Mouse (Mus musculus) embryonic facial prominence, embryonic 13.5 days (tissue): ENCODE measurements around the gene Gzmm. TPM values are rescaled to one million over a fixed set of nuclear protein-coding genes. Genes with fewer than 3 reads are reported as not detected.

ENCODE experiments used
- ATAC-seq: fragments of 200-750 bp; cut with Nextera tagmentation; 2 replicates; pipeline ENCODE4 v1.8.0; 2017; ENCODE audit warnings: low read depth; ENCODE audit not compliant: insufficient number of reproducible peaks, insufficient read depth, low FRiP score, low TSS enrichment
- H3K27ac ChIP-seq: fragments of 300-500 bp; sonication (generic); 2 replicates; pipeline ENCODE4 v1.5.1; 2015; ENCODE audit warnings: moderate library complexity, mild to moderate bottlenecking, inconsistent platforms
- H3K27me3 ChIP-seq: fragments of 300-500 bp; sonication (generic); 2 replicates; pipeline ENCODE4 v1.6.1; 2015; ENCODE audit warnings: mild to moderate bottlenecking, inconsistent platforms
- H3K36me3 ChIP-seq: fragments of 300-500 bp; sonication (generic); 2 replicates; pipeline ENCODE4 v1.6.1; 2015; ENCODE audit warnings: mild to moderate bottlenecking, inconsistent platforms
- H3K4me1 ChIP-seq: fragments of 300-500 bp; sonication (generic); 2 replicates; pipeline ENCODE4 v1.6.1; 2015; ENCODE audit warnings: inconsistent platforms
- H3K4me2 ChIP-seq: fragments of 300-500 bp; sonication (generic); 2 replicates; pipeline ENCODE4 v1.6.1; 2015; ENCODE audit warnings: moderate library complexity, mild to moderate bottlenecking, inconsistent platforms
- H3K4me3 ChIP-seq: fragments of 300-500 bp; sonication (generic); 2 replicates; pipeline ENCODE4 v1.5.1; 2015; ENCODE audit warnings: mild to moderate bottlenecking, inconsistent platforms
- H3K9ac ChIP-seq: fragments of 300-500 bp; sonication (generic); 2 replicates; pipeline ENCODE4 v1.6.1; 2015; ENCODE audit warnings: mild to moderate bottlenecking, inconsistent platforms
- H3K9me3 ChIP-seq: fragments of 300-500 bp; sonication (generic); 2 replicates; pipeline ENCODE4 v1.6.1; 2016; ENCODE audit warnings: inconsistent platforms
- WGBS: fragments of 180-500 bp; shearing (Covaris S2); methylation state at CpG from one replicate; pipeline ENCODE4 v1.1.7; 2015; ENCODE audit warnings: mixed read lengths; 5-methylcytosine and 5-hydroxymethylcytosine counted together
- polyA plus RNA-seq: library from polyadenylated mRNA; unstranded; fragments of >200 nt; fragmentation: Nextera tagmentation; extraction: Ambion mirVana; gene quantifications from 2 replicates; pipeline ENCODE4 v1.2.1, GENCODE M21; 2015

The Gzmm gene
- polyA plus RNA-seq, 1 experiment from 2014 or later, result 0.84 TPM

DNA sequence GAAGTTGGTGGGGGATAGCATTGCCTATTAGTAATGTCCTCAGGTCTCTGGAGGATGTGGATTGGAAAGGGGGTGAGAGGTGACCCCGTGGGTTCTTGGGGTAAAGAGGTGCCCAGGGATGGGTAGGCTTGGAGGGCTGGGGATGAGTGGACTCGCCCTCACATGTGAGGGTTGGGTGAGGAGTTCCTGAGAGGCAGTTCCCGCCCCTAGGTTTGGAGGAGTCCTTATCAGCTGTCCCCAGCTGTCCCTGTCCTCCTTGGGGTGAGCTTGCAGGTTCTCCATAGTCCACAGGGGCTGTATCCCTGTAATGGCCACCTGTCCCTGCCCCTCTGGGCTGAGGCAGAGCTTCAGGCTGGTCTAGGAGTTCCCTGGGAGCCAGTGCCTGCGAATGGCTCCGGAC, 17.1 kb downstream of the Gzmm start:
- Histone ChIP-seq H3K9me3 (no peaks in the 10 kb centered on the region), H3K9ac (peak overlapping the region; percentile 93), H3K27me3 (no peaks in the 10 kb centered on the region), H3K27ac (no peak overlapping the region), H3K4me1 (peaks cover 33% of the 10 kb centered on the region), H3K4me2 (peak overlapping the region; percentile 99), H3K4me3 (peak overlapping the region; percentile 79), H3K36me3 (peaks cover 46% of the 10 kb centered on the region)
- no peak for ATAC-seq
- WGBS, result 85% methylated on average over 5 of the region's 5 CpGs

DNA sequence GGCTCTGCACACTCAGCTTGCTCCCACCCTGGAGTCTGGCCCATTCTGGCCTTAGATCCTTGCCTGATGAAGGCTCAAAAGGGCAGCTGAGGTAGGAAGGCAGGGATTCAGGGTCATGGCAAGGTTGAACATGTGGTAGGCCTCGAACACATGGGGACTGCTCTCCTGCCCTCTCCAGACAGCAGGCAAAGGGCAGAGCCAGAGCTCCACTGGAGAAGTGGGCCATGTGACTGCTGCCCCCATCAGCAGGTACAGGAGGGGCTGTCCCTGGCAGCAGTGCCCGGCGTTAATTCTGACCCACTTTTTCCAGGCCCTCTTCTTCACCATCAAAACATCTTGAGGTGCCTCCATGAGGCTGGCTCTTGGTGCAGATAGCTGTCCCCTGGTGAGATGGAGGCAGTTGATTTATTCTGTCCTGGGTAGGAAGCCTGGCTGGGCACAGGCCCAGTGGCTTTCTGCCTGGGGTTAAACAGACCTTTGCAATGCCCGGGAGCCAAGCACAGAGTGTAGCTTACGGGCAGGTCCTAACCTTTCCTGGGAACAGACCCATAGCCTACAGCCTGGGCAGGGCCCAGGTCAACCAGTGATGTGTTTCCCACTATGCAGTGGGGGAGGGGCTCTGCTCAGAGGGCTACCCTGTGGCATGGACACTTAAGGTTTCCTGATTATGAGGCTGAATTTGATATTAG, 17.7 kb downstream of the Gzmm start:
- Histone ChIP-seq H3K27me3 (no peaks in the 10 kb centered on the region), H3K9ac (peak overlapping the region; percentile 93), H3K4me2 (peak overlapping the region; percentile 99), H3K4me1 (peaks cover 29% of the 10 kb centered on the region), H3K27ac (no peak overlapping the region), H3K36me3 (peaks cover 52% of the 10 kb centered on the region), H3K4me3 (peak overlapping the region; percentile 79; the same call in 1 of the 2 replicates), H3K9me3 (no peaks in the 10 kb centered on the region)
- ATAC-seq, result no peak
- WGBS, result 87% methylated on average over 5 of the region's 5 CpGs

DNA sequence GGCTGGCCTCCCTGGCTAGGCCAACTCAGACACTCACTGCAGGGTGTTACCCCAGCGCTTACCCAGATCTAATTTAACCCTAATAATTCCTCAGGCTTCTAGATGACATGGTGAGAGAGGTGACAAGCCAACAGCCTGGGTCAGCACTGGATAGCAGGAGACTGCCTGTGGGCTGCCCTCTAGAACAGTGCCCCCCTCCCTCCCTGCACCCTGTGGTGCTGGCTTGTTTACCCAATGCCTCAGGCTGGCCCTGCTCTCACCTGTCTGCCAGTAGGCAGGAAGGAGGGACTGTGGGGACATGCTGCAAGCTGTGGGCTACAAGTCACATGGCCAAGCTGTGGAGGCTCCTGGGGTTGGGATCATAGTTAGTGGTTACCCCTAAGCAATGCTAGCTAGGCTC, 18.3 kb downstream of the Gzmm start:
- WGBS, result 85% methylated on average over 1 of the region's 1 CpGs
- H3K27me3 ChIP-seq, result no peaks in the 10 kb centered on the region
- no peak overlapping the region for H3K27ac ChIP-seq
- 0 out of 2 replicates have a peak overlapping the region, but pooled peaks have one; percentile 9 for H3K4me2 ChIP-seq
- H3K9ac ChIP-seq, result peak overlapping the region; percentile 93; the same call in 1 of the 2 replicates
- no peak for ATAC-seq
- no peak overlapping the region for H3K4me3 ChIP-seq
- peaks cover 29% of the 10 kb centered on the region for H3K4me1 ChIP-seq
- no peaks in the 10 kb centered on the region for H3K9me3 ChIP-seq
- H3K36me3 ChIP-seq, result peaks cover 58% of the 10 kb centered on the region

DNA sequence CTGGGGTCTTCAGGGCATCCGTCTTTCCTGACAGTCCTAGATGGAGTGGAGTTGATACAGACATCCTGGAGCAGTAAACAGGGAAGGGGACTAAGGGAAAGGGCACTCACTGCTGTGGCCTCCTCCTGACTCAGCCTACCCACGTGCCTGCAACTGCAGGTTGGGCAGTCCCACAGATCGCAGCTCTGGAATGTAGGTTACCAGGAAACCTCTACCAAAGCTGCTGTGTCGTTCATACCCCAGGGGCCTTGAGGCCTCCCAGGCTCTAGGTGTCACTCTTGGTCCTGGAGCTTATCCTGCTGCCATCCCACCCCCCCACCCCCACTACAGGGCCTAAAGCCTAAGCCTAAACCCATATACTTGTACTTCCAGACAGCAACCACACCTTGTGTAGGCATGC, 18.9 kb downstream of the Gzmm start:
- no peak overlapping the region for H3K9ac ChIP-seq
- peaks cover 58% of the 10 kb centered on the region for H3K36me3 ChIP-seq
- no peak overlapping the region for H3K27ac ChIP-seq
- H3K4me3 ChIP-seq, result no peak overlapping the region
- no peaks in the 10 kb centered on the region for H3K9me3 ChIP-seq
- ATAC-seq, result no peak
- H3K4me2 ChIP-seq, result no peak overlapping the region
- H3K4me1 ChIP-seq, result peaks cover 29% of the 10 kb centered on the region
- H3K27me3 ChIP-seq, result no peaks in the 10 kb centered on the region
- WGBS, result 62% methylated on average over 4 of the region's 4 CpGs

DNA sequence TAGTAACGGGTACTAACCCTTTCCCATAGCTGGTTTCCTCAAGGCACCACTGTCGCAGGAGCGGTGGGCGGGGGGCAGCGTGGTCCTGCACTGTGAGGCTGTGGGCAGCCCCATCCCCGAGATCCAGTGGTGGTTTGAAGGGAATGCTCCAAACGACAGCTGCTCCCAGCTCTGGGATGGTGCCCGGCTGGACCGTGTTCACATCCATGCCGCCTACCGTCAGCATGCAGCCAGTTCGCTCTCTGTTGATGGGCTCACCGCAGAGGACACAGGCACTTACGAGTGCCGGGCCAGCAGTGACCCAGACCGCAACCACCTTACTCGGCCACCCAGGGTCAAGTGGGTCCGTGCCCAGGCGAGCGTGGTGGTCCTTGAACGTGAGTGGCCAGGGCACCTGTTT, 19.8 kb downstream of the Gzmm start:
- Histone ChIP-seq H3K9me3 (no peaks in the 10 kb centered on the region), H3K4me1 (peaks cover 29% of the 10 kb centered on the region), H3K27me3 (peaks cover 4% of the 10 kb centered on the region; the same call in 1 of the 2 replicates), H3K4me2 (no peak overlapping the region), H3K36me3 (peaks cover 58% of the 10 kb centered on the region), H3K9ac (0 out of 2 replicates have a peak overlapping the region, but pooled peaks have one; percentile 16), H3K4me3 (no peak overlapping the region), H3K27ac (no peak overlapping the region)
- WGBS, result 86% methylated on average over 21 of the region's 21 CpGs
- no peak for ATAC-seq

DNA sequence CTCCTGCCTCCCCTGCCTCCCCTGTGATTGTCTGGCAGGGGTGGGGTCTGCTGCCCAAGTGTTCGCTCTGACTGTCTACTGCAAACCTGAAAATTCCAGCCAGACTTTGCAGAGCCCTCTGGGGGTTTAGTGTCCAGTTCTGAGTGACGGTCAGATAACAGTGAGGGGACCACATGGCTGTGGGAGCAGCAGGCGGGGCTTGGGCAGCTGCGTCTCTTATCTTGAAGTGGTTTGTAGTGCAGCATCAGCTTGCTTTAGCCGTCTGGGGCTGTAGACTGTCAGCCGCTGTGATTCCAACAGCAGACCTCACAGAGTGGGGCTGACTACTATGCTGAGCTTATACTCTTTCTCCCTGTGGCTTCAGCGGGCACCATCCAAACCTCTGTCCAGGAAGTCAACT, 20.5 kb downstream of the Gzmm start:
- 0 out of 2 replicates have a peak overlapping the region, but pooled peaks have one; percentile 16 for H3K9ac ChIP-seq
- H3K36me3 ChIP-seq, result peaks cover 58% of the 10 kb centered on the region
- no peaks in the 10 kb centered on the region for H3K9me3 ChIP-seq
- H3K4me2 ChIP-seq, result no peak overlapping the region
- ATAC-seq, result no peak
- 78% methylated on average over 7 of the region's 7 CpGs for WGBS
- peaks cover 29% of the 10 kb centered on the region for H3K4me1 ChIP-seq
- no peak overlapping the region for H3K4me3 ChIP-seq
- H3K27me3 ChIP-seq, result peaks cover 10% of the 10 kb centered on the region
- no peak overlapping the region for H3K27ac ChIP-seq

DNA sequence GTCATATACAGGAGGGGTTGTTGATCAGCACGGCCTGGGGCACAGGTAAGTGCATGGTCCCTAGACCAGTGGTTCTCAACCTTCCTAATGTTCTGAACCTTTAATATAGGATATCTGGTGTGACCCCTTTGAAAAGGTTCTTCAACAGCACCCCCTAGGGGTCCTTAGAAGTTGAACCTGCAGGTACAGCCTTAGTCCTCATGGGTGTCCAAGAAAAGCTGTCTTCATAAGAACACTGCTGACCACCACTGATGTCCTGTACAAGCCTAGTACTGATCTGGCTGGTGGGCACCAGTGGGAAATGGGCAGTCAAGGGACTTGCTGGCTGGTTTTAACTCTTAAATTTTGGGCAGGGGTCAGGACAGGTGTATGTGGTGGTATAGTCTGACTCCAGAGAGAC, 23.2 kb downstream of the Gzmm start:
- no peak overlapping the region for H3K27ac ChIP-seq
- no peak overlapping the region for H3K4me2 ChIP-seq
- 77% methylated on average over 1 of the region's 1 CpGs for WGBS
- peaks cover 16% of the 10 kb centered on the region for H3K4me1 ChIP-seq
- no peak overlapping the region for H3K9ac ChIP-seq
- ATAC-seq, result peak; percentile 12; the same call in 1 of the 2 replicates
- peaks cover 49% of the 10 kb centered on the region for H3K36me3 ChIP-seq
- no peaks in the 10 kb centered on the region for H3K9me3 ChIP-seq
- H3K4me3 ChIP-seq, result no peak overlapping the region
- peaks cover 37% of the 10 kb centered on the region for H3K27me3 ChIP-seq

DNA sequence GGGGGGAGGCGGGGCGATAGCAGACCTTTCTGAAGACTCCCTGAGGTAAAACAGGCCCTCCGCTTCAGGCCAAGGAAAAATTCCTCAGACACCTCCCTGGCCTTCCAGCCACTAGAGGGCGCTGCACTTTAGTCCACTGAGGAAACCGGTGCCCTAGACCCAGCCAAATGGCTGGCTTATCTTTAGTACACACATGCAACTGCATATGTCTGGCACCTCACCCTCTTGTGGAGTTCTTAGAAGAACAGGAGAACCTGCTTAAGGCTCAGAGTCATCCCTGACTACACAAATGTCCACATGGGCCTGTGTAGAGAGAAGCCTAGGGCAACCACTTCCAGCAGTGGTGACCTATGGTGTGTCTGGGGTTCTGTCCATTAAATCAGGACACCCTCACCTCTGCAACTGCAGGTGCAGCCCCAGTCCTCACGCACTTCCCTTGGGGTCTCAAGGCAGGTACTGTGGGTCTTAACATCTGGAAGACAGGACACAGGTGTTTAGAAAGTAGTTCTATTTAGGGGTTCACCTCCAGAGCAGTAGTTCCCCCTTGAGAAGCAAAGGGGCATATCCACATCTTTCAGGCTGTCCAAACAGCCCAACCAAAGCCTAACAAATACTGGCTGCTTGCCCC, 23.8 kb downstream of the Gzmm start:
- peaks cover 43% of the 10 kb centered on the region for H3K36me3 ChIP-seq
- H3K9me3 ChIP-seq, result no peaks in the 10 kb centered on the region
- peaks cover 43% of the 10 kb centered on the region for H3K27me3 ChIP-seq
- 16% methylated on average over 4 of the region's 6 CpGs for WGBS
- H3K4me1 ChIP-seq, result peaks cover 16% of the 10 kb centered on the region
- no peak overlapping the region for H3K9ac ChIP-seq
- no peak overlapping the region for H3K4me3 ChIP-seq
- H3K4me2 ChIP-seq, result no peak overlapping the region
- no peak overlapping the region for H3K27ac ChIP-seq
- ATAC-seq, result no peak

DNA sequence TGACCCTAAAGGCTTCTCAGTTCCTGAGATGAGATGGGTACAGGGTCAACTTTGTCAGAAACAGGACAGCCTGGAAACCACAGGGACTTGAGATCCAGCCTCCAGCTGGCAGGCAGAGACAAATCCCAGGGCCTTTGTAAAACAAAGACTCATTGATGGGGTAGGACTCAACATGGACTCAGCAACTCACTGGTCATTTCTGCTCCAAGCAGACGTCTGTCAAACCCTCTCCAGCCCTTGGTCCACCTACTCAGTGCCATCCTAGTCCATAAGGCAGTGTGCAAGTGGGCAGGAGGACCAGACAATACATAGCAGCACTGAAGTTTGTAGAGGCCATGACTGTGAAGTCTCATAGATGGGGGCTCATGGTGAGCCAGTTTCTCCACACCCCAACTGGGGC, 24.3 kb downstream of the Gzmm start:
- ATAC-seq, result no peak
- H3K4me1 ChIP-seq, result peaks cover 17% of the 10 kb centered on the region
- H3K36me3 ChIP-seq, result peaks cover 39% of the 10 kb centered on the region
- no peak overlapping the region for H3K4me3 ChIP-seq
- H3K4me2 ChIP-seq, result no peak overlapping the region
- H3K27me3 ChIP-seq, result peaks cover 49% of the 10 kb centered on the region
- no peak overlapping the region for H3K27ac ChIP-seq
- WGBS, result 15% methylated on average over 1 of the region's 1 CpGs
- no peaks in the 10 kb centered on the region for H3K9me3 ChIP-seq
- H3K9ac ChIP-seq, result no peak overlapping the region

DNA sequence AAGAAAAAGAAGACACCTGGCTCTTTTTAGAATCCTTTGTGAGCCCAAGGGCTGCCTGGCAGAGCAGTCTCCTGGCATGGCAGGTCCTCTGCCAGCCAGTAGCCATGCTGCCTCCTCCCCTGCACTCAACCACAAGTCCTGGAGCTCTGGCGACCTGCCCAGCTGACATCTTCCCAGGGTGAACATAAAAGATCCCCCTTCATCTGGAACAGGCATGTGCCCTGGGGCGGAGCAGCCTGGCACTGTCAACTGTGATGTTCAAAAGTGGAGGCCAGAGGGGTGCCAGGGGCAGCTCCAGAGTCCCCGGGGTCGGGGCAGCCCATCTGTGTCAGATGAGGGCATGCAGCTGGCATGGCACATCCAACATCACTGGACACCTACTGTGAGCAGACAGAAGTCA, 26.2 kb downstream of the Gzmm start:
- peaks cover 61% of the 10 kb centered on the region for H3K27me3 ChIP-seq
- H3K4me2 ChIP-seq, result no peak overlapping the region
- WGBS, result 62% methylated on average over 4 of the region's 4 CpGs
- no peaks in the 10 kb centered on the region for H3K9me3 ChIP-seq
- no peak overlapping the region for H3K4me3 ChIP-seq
- H3K36me3 ChIP-seq, result peaks cover 22% of the 10 kb centered on the region
- ATAC-seq, result no peak
- H3K27ac ChIP-seq, result no peak overlapping the region
- no peak overlapping the region for H3K9ac ChIP-seq
- peaks cover 17% of the 10 kb centered on the region for H3K4me1 ChIP-seq

DNA sequence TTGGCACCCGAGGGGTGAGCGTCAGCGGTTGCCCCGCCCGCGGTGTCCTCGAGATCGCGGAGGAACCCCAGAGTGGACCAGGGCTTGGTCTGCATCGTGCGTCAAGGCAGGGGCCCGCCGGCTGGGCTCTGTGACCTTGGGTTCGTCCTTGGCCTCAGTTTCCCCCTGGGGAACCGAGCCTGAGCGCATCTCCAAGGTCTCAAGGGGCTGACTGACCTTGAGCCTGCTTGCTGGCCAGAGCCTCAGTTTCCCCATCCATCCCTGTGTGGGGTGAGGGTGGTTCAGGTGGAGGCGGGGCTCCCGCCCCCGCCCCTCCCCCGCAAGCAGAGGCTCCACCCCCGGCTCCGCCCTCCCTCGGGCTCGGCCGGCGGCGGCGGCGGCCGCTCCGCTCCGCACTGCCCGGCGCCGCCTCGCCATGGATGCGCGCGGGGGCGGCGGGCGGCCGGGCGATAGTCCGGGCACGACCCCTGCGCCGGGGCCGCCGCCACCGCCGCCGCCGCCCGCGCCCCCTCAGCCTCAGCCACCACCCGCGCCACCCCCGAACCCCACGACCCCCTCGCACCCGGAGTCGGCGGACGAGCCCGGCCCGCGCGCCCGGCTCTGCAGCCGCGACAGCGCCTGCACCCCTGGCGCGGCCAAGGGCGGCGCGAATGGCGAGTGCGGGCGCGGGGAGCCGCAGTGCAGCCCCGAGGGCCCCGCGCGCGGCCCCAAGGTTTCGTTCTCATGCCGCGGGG, 27.6 kb downstream of the Gzmm start, which contains the start of gene Hcn2:
TSS of gene Hcn2 (plus strand) at position 381 of the 734 bp plus-strand sequence.
- 1% methylated on average over 51 of the region's 91 CpGs for WGBS
- H3K9me3 ChIP-seq, result no peaks in the 10 kb centered on the region
- H3K4me2 ChIP-seq, result peak within 1 kb of the TSS; percentile 97
- H3K36me3 ChIP-seq, result peaks cover 8% of the 10 kb centered on the region
- peak within 1 kb of the TSS; percentile 61 for H3K9ac ChIP-seq
- no peak within 1 kb of the TSS for H3K27ac ChIP-seq
- H3K27me3 ChIP-seq, result peaks cover 66% of the 10 kb centered on the region
- H3K4me1 ChIP-seq, result peaks cover 17% of the 10 kb centered on the region
- H3K4me3 ChIP-seq, result peak within 1 kb of the TSS; percentile 61
- ATAC-seq, result no peak
